Comparison of ENCODE assay signal across 11 mouse cellular contexts in genomic region chrX:53608879-53609278, GRCm38 (mm10). TPM values are rescaled to one million over a fixed set of nuclear protein-coding genes. Genes with fewer than 3 reads are reported as not detected.
A peak's percentile ranks its signal among the peaks of the same experiment; 100 is the strongest.
DNase-seq lines count a peak whose midpoint lies in the region; ATAC-seq and TF ChIP-seq lines count a peak whose summit lies in the region.
"Not testable (repeated sequence)": the region's sequence is repeated elsewhere in the genome, so short reads cannot be mapped to it uniquely, and the experiment has no call there.
"Had no signal": no experiment of that assay in that cellular context is flagged by ENCODE, and none has a peak within 500 bp of the region (broad histone marks: within the 10 kb centered on the region; RNA-seq: fewer than 3 reads in every experiment).

Gene Gm14597, minus strand, starts transcription at chrX:53608979.

- not testable (repeated sequence) for H3K36me3 ChIP-seq in C2C12 (ENCODE audit: control insufficient read depth, insufficient read depth); embryonic facial prominence, embryonic 13.5 days; heart, adult 2 months (ENCODE audit: control insufficient read depth, insufficient read depth, low read length); hindbrain, embryonic 14.5 days (replicated peaks; ENCODE audit: control insufficient read depth, insufficient read depth); liver, embryonic 15.5 days (replicated peaks); midbrain, embryonic 13.5 days; spleen, adult 2 months (ENCODE audit: control insufficient read depth, insufficient read depth, low read length)

- not testable (repeated sequence) for H3K4me3 ChIP-seq in C2C12 (ENCODE audit: insufficient read depth, poor library complexity, severe bottlenecking)
- H3K4me3 ChIP-seq in embryonic facial prominence, embryonic 13.5 days = peak within 1 kb of the TSS; percentile 49
- peak within 1 kb of the TSS; percentile 54 for H3K4me3 ChIP-seq in heart, adult 2 months
- peak within 1 kb of the TSS; percentile 51 for H3K4me3 ChIP-seq in hindbrain, embryonic 14.5 days (replicated peaks; ENCODE audit: low read length)
- peak within 1 kb of the TSS; percentile 64 for H3K4me3 ChIP-seq in layer of hippocampus, adult 2 months
- H3K4me3 ChIP-seq in liver, embryonic 15.5 days (replicated peaks) = peak within 1 kb of the TSS; percentile 33
- peak within 1 kb of the TSS; percentile 48 for H3K4me3 ChIP-seq in midbrain, embryonic 13.5 days (replicated peaks)
- H3K4me3 ChIP-seq in spleen, adult 2 months (ENCODE audit: extremely low read depth, insufficient read depth, insufficient read length) = peak within 1 kb of the TSS; percentile 69

- H3K27me3 ChIP-seq in C2C12 (ENCODE audit: control insufficient read depth, insufficient read depth, insufficient read length); embryonic facial prominence, embryonic 13.5 days; heart, adult 2 months (ENCODE audit: control insufficient read depth, insufficient read depth, low read length); hindbrain, embryonic 14.5 days (ENCODE audit: control insufficient read depth, insufficient read depth, low read length); liver, embryonic 15.5 days; midbrain, embryonic 13.5 days; spleen, adult 2 months (ENCODE audit: control insufficient read depth, insufficient read depth, low read length): not testable (repeated sequence)

- not testable (repeated sequence) for H3K9me3 ChIP-seq in embryonic facial prominence, embryonic 13.5 days; hindbrain, embryonic 14.5 days (ENCODE audit: control insufficient read depth, low read length); liver, embryonic 15.5 days (replicated peaks); midbrain, embryonic 13.5 days

- not testable (repeated sequence) for H3K79me3 ChIP-seq in C2C12 (ENCODE audit: low read depth)

- H3K79me2 ChIP-seq in C2C12 (ENCODE audit: control insufficient read depth, insufficient read depth); heart, adult 2 months (replicated peaks; ENCODE audit: control insufficient read depth, insufficient read depth, low read length): not testable (repeated sequence)

- TF ChIP-seq CTCF in C2C12 (IDR thresholded peaks at IDR 0.05; ENCODE audit: control insufficient read depth, insufficient read depth, insufficient read length); heart, adult 2 months (IDR thresholded peaks at IDR 0.05); layer of hippocampus, adult 2 months (conservative IDR thresholded peaks at IDR 0.05); spleen, adult 2 months (IDR thresholded peaks at IDR 0.05; ENCODE audit: extremely low read depth, insufficient read depth, insufficient read length, insufficient replicate concordance): not testable (repeated sequence)

- H3K4me2 ChIP-seq in embryonic facial prominence, embryonic 13.5 days = peak within 1 kb of the TSS; percentile 58
- H3K4me2 ChIP-seq in hindbrain, embryonic 14.5 days (replicated peaks) = peak within 1 kb of the TSS; percentile 52
- H3K4me2 ChIP-seq in liver, embryonic 15.5 days = peak within 1 kb of the TSS; percentile 54
- peak within 1 kb of the TSS; percentile 56 for H3K4me2 ChIP-seq in midbrain, embryonic 13.5 days (replicated peaks)

- not testable (repeated sequence) for TF ChIP-seq POLR2A in heart, adult 2 months (IDR thresholded peaks at IDR 0.05; ENCODE audit: insufficient read depth, low read depth, low read length); spleen, adult 2 months (IDR thresholded peaks at IDR 0.05; ENCODE audit: low read depth, low read length)

- H3K4me1 ChIP-seq in embryonic facial prominence, embryonic 13.5 days; heart, adult 2 months (ENCODE audit: control insufficient read depth, insufficient read depth, low read length); hindbrain, embryonic 14.5 days (replicated peaks; ENCODE audit: control insufficient read depth, insufficient read depth, low read length); liver, embryonic 15.5 days (replicated peaks); midbrain, embryonic 13.5 days (replicated peaks); spleen, adult 2 months (ENCODE audit: control insufficient read depth, insufficient read depth, insufficient read length): not testable (repeated sequence)

- not testable (repeated sequence) for DNase-seq in heart, adult 2 months; hindbrain, embryonic 14.5 days (ENCODE audit: low spot score); layer of hippocampus, adult 2 months (ENCODE audit: low spot score in 2 of 2); spleen, adult 2 months (ENCODE audit: low read depth in 1 of 2, low spot score in 2 of 2)

- H3K27ac ChIP-seq in embryonic facial prominence, embryonic 13.5 days; liver, embryonic 15.5 days (replicated peaks): not testable (repeated sequence)
- H3K27ac ChIP-seq in heart, adult 2 months = peak within 1 kb of the TSS; percentile 81
- H3K27ac ChIP-seq in hindbrain, embryonic 14.5 days = peak within 1 kb of the TSS; percentile 83
- peak within 1 kb of the TSS; percentile 91 for H3K27ac ChIP-seq in layer of hippocampus, adult 2 months
- H3K27ac ChIP-seq in midbrain, embryonic 13.5 days = peak within 1 kb of the TSS; percentile 83
- peak within 1 kb of the TSS; percentile 57 for H3K27ac ChIP-seq in spleen, adult 2 months (ENCODE audit: insufficient read depth, low read length)

- 61% methylated on average over 3 of the region's 4 CpGs for WGBS in embryonic facial prominence, embryonic 13.5 days
- 67% methylated on average over 3 of the region's 4 CpGs for WGBS in heart, adult 2 months
- WGBS in hindbrain, embryonic 14.5 days = 49% methylated on average over 3 of the region's 4 CpGs
- WGBS in liver, embryonic 15.5 days (ENCODE audit: insufficient replicate concordance) = 57% methylated on average over 4 of the region's 4 CpGs
- 49% methylated on average over 3 of the region's 4 CpGs for WGBS in midbrain, embryonic 13.5 days
- 83% methylated on average over 3 of the region's 4 CpGs for WGBS in spleen, adult 2 months

- intact Hi-C loops in heart, adult 2 months (cut with DNase I) = not testable (repeated sequence)

- H3K9ac ChIP-seq in embryonic facial prominence, embryonic 13.5 days = peak within 1 kb of the TSS; percentile 69
- peak within 1 kb of the TSS; percentile 64 for H3K9ac ChIP-seq in heart, adult 2 months (ENCODE audit: low read depth, low read length)
- peak within 1 kb of the TSS; percentile 79 for H3K9ac ChIP-seq in hindbrain, embryonic 14.5 days
- not testable (repeated sequence) for H3K9ac ChIP-seq in liver, embryonic 15.5 days
- peak within 1 kb of the TSS; percentile 72 for H3K9ac ChIP-seq in midbrain, embryonic 13.5 days (replicated peaks)

- not testable (repeated sequence) for ATAC-seq in embryonic facial prominence, embryonic 13.5 days (ENCODE audit: insufficient number of reproducible peaks, insufficient read depth, low FRiP score, low TSS enrichment, low read depth); hindbrain, embryonic 14.5 days (ENCODE audit: low FRiP score); liver, embryonic 15.5 days (ENCODE audit: insufficient read depth); midbrain, embryonic 13.5 days

- peak within 1 kb of the TSS; percentile 44 for H3ac ChIP-seq in C2C12 (ENCODE audit: control insufficient read depth, insufficient read length, low read depth)

- not testable (repeated sequence) for TF ChIP-seq EP300 in heart, adult 2 months (IDR thresholded peaks at IDR 0.05; ENCODE audit: insufficient read depth, low read depth, low read length)

RNA-seq across cellular contexts. Expression of gene Gm14597, which starts in this region (rescaled TPM):
- polyA plus RNA-seq in C2C12 (2012; fragmentation: generic; extraction: Trizol) = not detected
- not detected in 2 replicates for polyA plus RNA-seq in embryonic facial prominence, embryonic 13.5 days (2015; fragmentation: Nextera tagmentation; extraction: Ambion mirVana)
- total RNA-seq in heart, adult 2 months (2021) = not detected
- polyA plus RNA-seq in heart, adult 2 months (2012; rRNA removed) = not detected in 2 replicates
- 0.57 TPM in 1 of 2 replicates, not detected in the other for polyA plus RNA-seq in hindbrain, embryonic 14.5 days (2014; fragmentation: Nextera tagmentation; extraction: Ambion mirVana)
- under 1 TPM in 1 of 2 experiments, not detected in 1; 0.71 TPM for total RNA-seq in layer of hippocampus, adult 2 months (2021)
- polyA plus RNA-seq in liver, embryonic 15.5 days (2015; fragmentation: Nextera tagmentation; extraction: Ambion mirVana) = not detected in 2 replicates
- not detected in 2 replicates for polyA plus RNA-seq in midbrain, embryonic 13.5 days (2015; fragmentation: Nextera tagmentation; extraction: Ambion mirVana)
- polyA plus RNA-seq in spleen, adult 2 months (2012; rRNA removed) = not detected in 2 replicates
- total RNA-seq: gastrocnemius, postnatal 14 days; heart, postnatal 36 days; left cerebral cortex, adult 18-20 months had no signal
